Mouse (Mus musculus) spleen, adult 2 months (tissue): ENCODE results near the gene Coq9.
"Not testable (repeated sequence)": the region's sequence is repeated elsewhere in the genome, so short reads cannot be mapped to it uniquely, and the experiment has no call there.

Experiments used
- CTCF ChIP-seq: fragments of 200-500 bp; IDR thresholded peaks from 2 replicates; pipeline ENCODE4 v1.5.1; 2011; ENCODE audit warnings: mild to moderate bottlenecking, inconsistent platforms; ENCODE audit not compliant: insufficient read depth, insufficient read length, insufficient replicate concordance; ENCODE audit errors: extremely low read depth
- POLR2A ChIP-seq: fragments of 200-500 bp; IDR thresholded peaks from 2 replicates; pipeline ENCODE4 v1.6.1; 2011; ENCODE audit warnings: low read depth, low read length, inconsistent platforms

GRCm38 (mm10) chr8:94833901-94834405, 4.2 kb upstream of the Coq9 start:
- TF ChIP-seq CTCF, POLR2A: not testable (repeated sequence)
